Mouse (Mus musculus) thymus, adult 2 months (tissue): ENCODE data around the gene Tas1r1. TPM values are rescaled to one million over a fixed set of nuclear protein-coding genes. Genes with fewer than 3 reads are reported as not detected.

Experiments
- DNase-seq: peaks from one replicate; pipeline ENCODE4 v3.0.0; 2021
- H3K27ac ChIP-seq: fragments of 200-500 bp; 2 replicates; pipeline ENCODE4 v1.5.1; 2012; ENCODE audit warnings: low read length, control low read depth; ENCODE audit not compliant: control insufficient read depth, insufficient read depth
- H3K27me3 ChIP-seq: fragments of 200-500 bp; 2 replicates; pipeline ENCODE4 v1.6.1; 2012; ENCODE audit warnings: mild to moderate bottlenecking, low read length, moderate library complexity, mixed read lengths; ENCODE audit not compliant: control insufficient read depth, insufficient read depth
- H3K36me3 ChIP-seq: fragments of 200-500 bp; 2 replicates; pipeline ENCODE4 v1.6.1; 2012; ENCODE audit warnings: mild to moderate bottlenecking, low read length, moderate library complexity; ENCODE audit not compliant: control insufficient read depth, insufficient read depth
- H3K4me1 ChIP-seq: fragments of 200-500 bp; replicated peaks from 2 replicates; pipeline ENCODE4 v1.6.1; 2012; ENCODE audit warnings: low read length; ENCODE audit not compliant: control insufficient read depth, insufficient read depth
- H3K4me3 ChIP-seq: fragments of 200-500 bp; 2 replicates; pipeline ENCODE4 v1.5.1; 2012; ENCODE audit warnings: mild to moderate bottlenecking, low read length, control low read depth, moderate library complexity; ENCODE audit not compliant: control insufficient read depth, insufficient read depth
- CTCF ChIP-seq: fragments of 200-500 bp; IDR thresholded peaks from 2 replicates; pipeline ENCODE4 v1.5.1; 2012; ENCODE audit warnings: mild to moderate bottlenecking, control low read depth, low read length, moderate library complexity, borderline replicate concordance; ENCODE audit not compliant: control insufficient read depth, poor library complexity, insufficient read depth; ENCODE audit errors: extremely low read depth
- POLR2A ChIP-seq: fragments of 200-500 bp; IDR thresholded peaks from 2 replicates; pipeline ENCODE4 v1.6.1; 2012; ENCODE audit warnings: mild to moderate bottlenecking, low read length, control low read depth, moderate library complexity; ENCODE audit not compliant: control insufficient read depth, poor library complexity, insufficient read depth; ENCODE audit errors: extremely low read depth
- WGBS: fragments of 180-500 bp; shearing (Covaris S2); methylation state at CpG from one replicate; pipeline ENCODE4 v1.1.7; 2018; 5-methylcytosine and 5-hydroxymethylcytosine counted together
- polyA plus RNA-seq: library from polyadenylated mRNA; depleted of rRNA; stranded (reverse); fragments of >200 nt; gene quantifications from 2 replicates; pipeline ENCODE4 v1.2.3, GENCODE M21; 2012

The Tas1r1 gene
- polyA plus RNA-seq, 1 experiment: 0.34 TPM

- WGBS: 17% methylated on average over 3 of the region's 3 CpGs
Measured at GRCm38 (mm10) chr4:151999481-151999880, 38.9 kb downstream of the Tas1r1 start.

GRCm38 (mm10) chr4:151997701-151998100 is 40.7 kb downstream of the Tas1r1 start:
- no peak overlapping the region for H3K4me3 ChIP-seq
- peaks cover 7% of the 10 kb centered on the region; the same call in 1 of the 2 replicates for H3K27me3 ChIP-seq
- DNase-seq: no peak

More at GRCm38 (mm10) chr4:151999481-151999880, 38.9 kb downstream of the Tas1r1 start:
- TF ChIP-seq POLR2A (no peak), CTCF (no peak)
- Histone ChIP-seq H3K4me1 (peaks cover 8% of the 10 kb centered on the region), H3K27ac (no peak overlapping the region), H3K27me3 (peaks cover 6% of the 10 kb centered on the region; the same call in 1 of the 2 replicates), H3K4me3 (no peak overlapping the region), H3K36me3 (no peaks in the 10 kb centered on the region)
- DNase-seq: no peak

GRCm38 (mm10) chr4:151996951-151997222 is 41.5 kb downstream of the Tas1r1 start:
- WGBS: 1% methylated on average over 13 of the region's 13 CpGs
- TF ChIP-seq CTCF: no peak
- TF ChIP-seq POLR2A: no peak
- Histone ChIP-seq H3K27ac (no peak overlapping the region), H3K4me1 (peaks cover 9% of the 10 kb centered on the region), H3K36me3 (no peaks in the 10 kb centered on the region), H3K27me3 (peaks cover 7% of the 10 kb centered on the region; the same call in 1 of the 2 replicates), H3K4me3 (peak overlapping the region; percentile 77)
- DNase-seq: no peak

More at GRCm38 (mm10) chr4:151997701-151998100, 40.7 kb downstream of the Tas1r1 start:
- TF ChIP-seq POLR2A (no peak), CTCF (no peak)
- no peak overlapping the region for H3K27ac ChIP-seq
- H3K36me3 ChIP-seq: no peaks in the 10 kb centered on the region
- 91% methylated on average over 3 of the region's 3 CpGs for WGBS
- peaks cover 9% of the 10 kb centered on the region for H3K4me1 ChIP-seq

GRCm38 (mm10) chr4:151996173-151996950 is 42.0 kb downstream of the Tas1r1 start, which contains the start of gene Phf13:
Gene Phf13 (minus strand): TSS chr4:151996258.
- peak; percentile 99 for DNase-seq
- under 1% methylated on average over 94 of the region's 94 CpGs for WGBS
- Histone ChIP-seq H3K4me3 (peak within 1 kb of the TSS; percentile 97), H3K27me3 (peaks cover 7% of the 10 kb centered on the region; the same call in 1 of the 2 replicates), H3K36me3 (peaks cover 4% of the 10 kb centered on the region; the same call in 1 of the 2 replicates), H3K4me1 (peaks cover 9% of the 10 kb centered on the region), H3K27ac (no peak within 1 kb of the TSS)
- TF ChIP-seq CTCF (no peak; the same call in 1 of the 2 replicates), POLR2A (no peak)

GRCm38 (mm10) chr4:151995371-151996172 is 42.8 kb downstream of the Tas1r1 start:
- Histone ChIP-seq H3K4me1 (peaks cover 9% of the 10 kb centered on the region), H3K27ac (no peak overlapping the region), H3K27me3 (peaks cover 7% of the 10 kb centered on the region; the same call in 1 of the 2 replicates), H3K36me3 (peaks cover 9% of the 10 kb centered on the region; the same call in 1 of the 2 replicates), H3K4me3 (peak overlapping the region; percentile 97)
- peak; percentile 58 for DNase-seq
- TF ChIP-seq POLR2A: no peak
- TF ChIP-seq CTCF: peak; percentile 8; the same call in 1 of the 2 replicates
- WGBS: 1% methylated on average over 88 of the region's 111 CpGs
